Mouse (Mus musculus) ovary, postnatal 10 days (tissue): Measurements from ENCODE around the gene Hdx.
A peak's percentile ranks its signal among the peaks of the same experiment; 100 is the strongest.

Experiments
- DNase-seq: peaks from one replicate; pipeline ENCODE4 v3.0.0; 2022; ENCODE audit warnings: low spot score

Hdx gene

GRCm38 (mm10) chrX:111696356-111697282 lies at the start of gene Hdx:
Gene Hdx, minus strand, starts transcription at chrX:111697079.
- DNase-seq = peak; percentile 2

- DNase-seq = no peak
Measured at GRCm38 (mm10) chrX:111685665-111686064, 11.2 kb downstream of the Hdx start.

DNA sequence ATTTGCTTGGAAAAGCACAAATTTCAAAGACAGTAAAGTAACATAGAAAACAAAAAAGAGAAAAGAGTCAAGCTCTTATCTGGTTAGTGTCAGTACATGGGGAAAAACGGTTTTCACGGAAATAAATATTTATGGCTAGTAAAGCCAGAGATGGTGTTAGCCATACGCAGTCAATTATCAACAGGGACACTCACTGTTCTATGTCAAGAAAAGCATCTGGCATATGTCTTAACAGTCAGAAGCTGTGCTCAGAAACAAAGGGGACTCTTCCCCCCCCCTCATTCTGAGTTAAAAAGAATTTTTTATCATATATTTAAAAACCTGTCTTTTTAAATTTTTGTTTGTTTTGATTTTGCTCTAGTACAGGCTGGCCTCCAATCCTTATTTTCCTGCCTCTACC lies 25.2 kb downstream of the Hdx start:
- DNase-seq = no peak

DNA sequence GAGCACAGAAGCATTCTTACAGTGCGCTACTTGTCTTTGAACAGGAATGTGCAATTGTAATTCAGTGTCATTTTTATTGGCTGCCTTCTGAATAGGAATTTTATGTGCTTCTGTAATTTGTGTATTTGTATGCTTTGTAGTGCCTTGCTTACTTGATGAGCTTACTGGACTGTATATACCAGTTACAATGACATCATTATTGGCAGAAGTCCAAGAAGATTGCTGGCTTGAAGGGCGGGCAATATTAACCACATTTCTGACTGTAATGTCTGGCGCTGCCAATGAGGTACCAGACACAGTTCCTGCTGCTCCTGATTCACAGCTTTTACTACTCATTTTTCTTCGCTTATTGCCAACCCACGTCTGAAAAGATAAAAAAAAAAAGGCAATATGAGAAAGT lies 36.5 kb downstream of the Hdx start:
- no peak for DNase-seq

- no peak for DNase-seq
Measured at GRCm38 (mm10) chrX:111658671-111659070, 38.2 kb downstream of the Hdx start.

- no peak for DNase-seq
Measured at GRCm38 (mm10) chrX:111644945-111645344, 51.9 kb downstream of the Hdx start.

DNA sequence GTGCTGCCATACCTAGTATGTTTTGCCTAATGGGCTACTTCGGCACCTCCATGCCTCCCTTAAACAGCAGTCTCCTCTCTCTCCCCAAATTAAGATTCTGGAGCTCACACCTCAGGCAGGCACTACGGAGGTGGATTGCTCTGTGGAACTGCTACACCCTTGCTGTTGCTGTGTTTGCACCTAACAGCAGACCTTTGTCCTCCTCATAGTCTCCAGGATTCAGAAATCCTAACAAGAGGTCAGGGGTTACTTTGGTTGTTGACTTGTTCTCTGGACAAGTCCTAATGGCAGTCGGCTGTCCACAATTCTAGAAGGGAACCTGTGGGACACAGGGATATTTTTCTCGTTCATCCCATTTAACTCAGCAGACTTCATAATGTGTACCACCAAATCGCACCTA lies 56.3 kb downstream of the Hdx start:
- DNase-seq = no peak

GRCm38 (mm10) chrX:111597631-111598161 lies 99.2 kb downstream of the Hdx start:
- no peak for DNase-seq

DNA sequence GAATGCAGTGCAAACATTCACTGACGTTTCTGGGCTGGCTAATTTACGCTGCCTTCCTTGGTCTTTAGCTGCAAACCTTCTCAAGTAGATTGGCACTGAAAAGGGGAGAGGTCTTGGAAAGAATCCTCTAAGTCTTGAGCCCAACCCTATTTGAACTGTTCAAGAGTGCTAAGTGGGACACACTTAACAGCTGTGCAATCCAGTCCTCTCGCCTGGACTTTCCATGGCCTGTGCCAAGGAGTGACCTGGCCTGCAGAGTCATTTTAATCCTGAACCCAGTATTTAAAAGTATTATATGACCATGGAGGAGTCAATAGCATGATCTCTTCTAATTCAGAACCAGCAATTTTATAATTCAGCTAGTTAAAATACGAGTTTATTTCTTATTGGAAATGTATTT lies 109.3 kb downstream of the Hdx start:
- DNase-seq = no peak

DNA sequence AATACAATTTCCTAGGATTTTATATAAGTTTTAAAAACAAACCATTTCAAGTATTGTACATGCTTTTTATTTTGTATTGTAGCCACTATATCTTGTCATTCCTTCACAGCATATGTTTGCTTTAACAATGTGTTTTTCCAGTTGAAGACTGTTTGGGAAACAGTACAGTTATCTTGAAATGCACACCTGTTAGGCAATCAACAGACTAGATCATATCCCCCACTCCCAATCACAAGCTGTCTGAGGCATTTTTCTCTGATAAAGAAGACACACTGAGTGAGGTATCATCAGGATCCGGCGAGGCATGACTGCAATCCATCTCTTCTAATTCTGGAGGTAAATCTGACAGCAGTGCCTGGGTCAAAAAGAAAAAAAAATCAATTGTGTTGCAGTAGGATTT lies 119.8 kb downstream of the Hdx start:
- no peak for DNase-seq

DNA sequence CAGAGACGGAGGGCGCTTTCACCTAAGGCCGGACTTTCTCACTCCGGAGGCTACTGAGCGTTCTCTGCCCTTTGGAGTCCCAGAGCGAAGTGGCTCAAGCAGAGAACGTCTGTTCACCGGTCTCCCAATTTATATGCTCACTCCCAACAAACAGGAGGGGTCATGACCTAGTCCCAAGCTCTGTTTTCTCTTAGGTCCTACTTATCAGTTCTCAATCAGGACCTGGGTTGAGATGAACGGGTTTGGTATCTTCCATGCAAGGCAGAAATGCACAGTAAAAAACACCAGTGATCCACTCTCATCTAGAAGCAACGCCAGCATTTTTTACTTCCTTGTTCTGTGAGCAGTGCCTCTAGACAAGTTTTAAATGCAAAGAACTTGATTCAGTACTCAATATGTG lies 159.0 kb downstream of the Hdx start, which contains the start of gene Rps6ka6:
Gene Rps6ka6 (minus strand): TSS at position 101 of the 400 bp plus-strand sequence.
- no peak for DNase-seq
